Mouse (Mus musculus) CH12.LX (cell line): ENCODE measurements around the gene Kdm2b.

Experiments
- CHD1 ChIP-seq: IDR thresholded peaks from 2 replicates; pipeline ENCODE4 v1.6.1; 2012; ENCODE audit warnings: low read depth, low read length, improper control_type of control experiment, inconsistent platforms
- CTCF ChIP-seq, 2 experiments: IDR thresholded peaks in 1 of 2; conservative IDR thresholded peaks in 1 of 2; 2 replicates each; pipeline ENCODE4 v1.5.1; 2011 to 2012; ENCODE audit warnings: low read depth in 2 of 2, low read length in 2 of 2, improper control_type of control experiment in 1 of 2, inconsistent platforms in 1 of 2, mild to moderate bottlenecking in 1 of 2, moderate library complexity in 1 of 2
- E2F4 ChIP-seq: IDR thresholded peaks from 2 replicates; pipeline ENCODE4 v1.6.1; 2011; ENCODE audit warnings: low read depth, low read length, improper control_type of control experiment; ENCODE audit not compliant: insufficient replicate concordance
- EP300 ChIP-seq: IDR thresholded peaks from 2 replicates; pipeline ENCODE4 v1.6.1; 2011; ENCODE audit warnings: low read length, improper control_type of control experiment
- IRF4 ChIP-seq: IDR thresholded peaks from 2 replicates; pipeline ENCODE4 v1.6.1; 2014; ENCODE audit warnings: low read depth, mild to moderate bottlenecking, inconsistent platforms, low read length, improper control_type of control experiment
- MYC ChIP-seq: IDR thresholded peaks from 2 replicates; pipeline ENCODE4 v1.6.1; 2011; ENCODE audit warnings: low read depth, mild to moderate bottlenecking, improper control_type of control experiment, low read length
- POLR2A ChIP-seq: IDR thresholded peaks from 2 replicates; pipeline ENCODE4 v1.6.1; 2011; ENCODE audit warnings: low read depth, mild to moderate bottlenecking, improper control_type of control experiment, low read length
- RAD21 ChIP-seq: IDR thresholded peaks from 2 replicates; pipeline ENCODE4 v1.6.1; 2011; ENCODE audit warnings: low read depth, mild to moderate bottlenecking, low read length, improper control_type of control experiment, moderate library complexity
- SIN3A ChIP-seq: IDR thresholded peaks from 2 replicates; pipeline ENCODE4 v1.6.1; 2012; ENCODE audit warnings: low read length, improper control_type of control experiment, inconsistent platforms
- TBP ChIP-seq: conservative IDR thresholded peaks from 2 replicates; pipeline ENCODE4 v1.6.1; 2011; ENCODE audit warnings: low read depth, low read length, improper control_type of control experiment
- TCF12 ChIP-seq: IDR thresholded peaks from 2 replicates; pipeline ENCODE4 v1.6.1; 2014; ENCODE audit warnings: low read depth, mild to moderate bottlenecking, inconsistent platforms, low read length, improper control_type of control experiment

- no peak for TF ChIP-seq EP300
- TF ChIP-seq TBP: no peak
- TF ChIP-seq POLR2A: no peak
- TF ChIP-seq CTCF (conservative IDR thresholded peaks at IDR 0.05 in 1 of 2, IDR thresholded peaks at IDR 0.05 in 1 of 2; ENCODE audit: low read depth in 2 of 2, low read length in 2 of 2): no peak
- TF ChIP-seq E2F4: no peak
- TF ChIP-seq CHD1: no peak
- TF ChIP-seq IRF4: no peak
- TF ChIP-seq SIN3A: no peak
- TF ChIP-seq MYC: no peak
- TF ChIP-seq RAD21: no peak
- TF ChIP-seq TCF12: no peak
Measured at GRCm38 (mm10) chr5:123023049-123023448, 33.4 kb upstream of the Kdm2b start.
